Mouse (Mus musculus) cerebellum, adult 2 months (tissue): Measurements from ENCODE around the gene Ifrd2. TPM values are rescaled to one million over a fixed set of nuclear protein-coding genes. Genes with fewer than 3 reads are reported as not detected.

Source experiments
- DNase-seq, 2 experiments: peaks; one replicate each; pipeline ENCODE4 v3.0.0; 2021
- H3K27ac ChIP-seq: fragments of 200-500 bp; 2 replicates; pipeline ENCODE4 v1.5.1; 2012; ENCODE audit warnings: low read length, control low read depth, inconsistent platforms; ENCODE audit not compliant: insufficient read depth
- H3K27me3 ChIP-seq: fragments of 200-500 bp; 2 replicates; pipeline ENCODE4 v1.6.1; 2012; ENCODE audit warnings: inconsistent platforms, mild to moderate bottlenecking, low read length, moderate library complexity; ENCODE audit not compliant: control insufficient read depth, insufficient read depth
- H3K4me1 ChIP-seq: fragments of 200-500 bp; 2 replicates; pipeline ENCODE4 v1.6.1; 2011; ENCODE audit warnings: low read length; ENCODE audit not compliant: control insufficient read depth, insufficient read depth
- H3K4me3 ChIP-seq: fragments of 200-500 bp; replicated peaks from 2 replicates; pipeline ENCODE3; 2011; ENCODE audit warnings: mild to moderate bottlenecking, low read depth, low read length, control low read depth; ENCODE audit not compliant: insufficient read depth
- CTCF ChIP-seq: fragments of 200-500 bp; IDR thresholded peaks from 2 replicates; pipeline ENCODE4 v1.5.1; 2011; ENCODE audit warnings: low read depth, mild to moderate bottlenecking, control low read depth, low read length, moderate library complexity, borderline replicate concordance; ENCODE audit not compliant: insufficient read depth
- POLR2A ChIP-seq: fragments of 200-500 bp; IDR thresholded peaks from 2 replicates; pipeline ENCODE4 v1.6.1; 2011; ENCODE audit warnings: low read length, control low read depth, borderline replicate concordance; ENCODE audit not compliant: insufficient read depth
- WGBS: fragments of 180-500 bp; shearing (Covaris S2); methylation state at CpG from one replicate; pipeline ENCODE4 v1.1.7; 2018; 5-methylcytosine and 5-hydroxymethylcytosine counted together
- polyA plus RNA-seq: library from polyadenylated mRNA; depleted of rRNA; stranded (reverse); fragments of >200 nt; gene quantifications from 2 replicates; pipeline ENCODE4 v1.2.3, GENCODE M21; 2012

Gene Ifrd2
- polyA plus RNA-seq, 1 experiment = 20.2 TPM

GRCm38 (mm10) chr9:107566855-107567254 lies 20.6 kb upstream of the Ifrd2 start:
- Histone ChIP-seq H3K4me1 (peaks cover 16% of the 10 kb centered on the region), H3K27me3 (no peaks in the 10 kb centered on the region), H3K27ac (no peak overlapping the region), H3K4me3 (no peak overlapping the region)
- 79% methylated on average over 3 of the region's 3 CpGs for WGBS
- DNase-seq = no peak
- TF ChIP-seq POLR2A (no peak), CTCF (no peak)

- 50% methylated on average over 18 of the region's 18 CpGs for WGBS
Measured at GRCm38 (mm10) chr9:107567702-107568319, 19.6 kb upstream of the Ifrd2 start, which contains the start of gene Hyal2. TSS of gene Hyal2 (plus strand) at chr9:107567945.

GRCm38 (mm10) chr9:107568331-107569261 lies 18.8 kb upstream of the Ifrd2 start:
- peaks cover 16% of the 10 kb centered on the region for H3K4me1 ChIP-seq
- WGBS = 4% methylated on average over 41 of the region's 41 CpGs
- peak; percentile 79 to 81 for DNase-seq
- TF ChIP-seq POLR2A (peak; percentile 34; the same call in 1 of the 2 replicates), CTCF (no peak)
- no peaks in the 10 kb centered on the region for H3K27me3 ChIP-seq
- H3K4me3 ChIP-seq = peak overlapping the region; percentile 63
- H3K27ac ChIP-seq = peak overlapping the region; percentile 24; the same call in 1 of the 2 replicates

More at GRCm38 (mm10) chr9:107567702-107568319, 19.6 kb upstream of the Ifrd2 start, which contains the start of gene Hyal2:
- Histone ChIP-seq H3K27me3 (no peaks in the 10 kb centered on the region), H3K27ac (peak within 1 kb of the TSS; percentile 24; the same call in 1 of the 2 replicates), H3K4me1 (peaks cover 16% of the 10 kb centered on the region), H3K4me3 (peak within 1 kb of the TSS; percentile 63)
- TF ChIP-seq CTCF = no peak
- no peak for TF ChIP-seq POLR2A
- DNase-seq = no peak

DNA sequence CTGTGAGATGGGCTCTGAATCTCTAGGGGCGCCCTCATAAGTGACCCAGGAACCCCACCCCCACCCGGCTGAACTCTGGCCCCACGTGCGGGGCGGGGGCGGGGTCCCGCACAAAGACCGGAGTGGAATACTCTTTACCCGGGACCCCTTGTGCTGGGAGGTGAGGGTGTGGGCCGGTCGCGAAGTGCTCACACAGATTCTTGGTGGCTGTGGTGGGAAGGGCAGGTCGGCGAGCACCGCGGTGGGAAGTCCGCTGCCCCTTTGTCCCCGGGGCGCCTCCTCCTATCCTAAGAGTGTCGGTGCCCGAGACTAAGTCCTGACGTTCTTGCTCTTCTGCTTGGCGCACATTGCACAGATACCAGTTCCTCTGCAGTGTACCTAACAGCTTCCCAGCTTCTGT lies 18.2 kb upstream of the Ifrd2 start:
- Histone ChIP-seq H3K4me3 (peak overlapping the region; percentile 63), H3K27me3 (no peaks in the 10 kb centered on the region), H3K4me1 (peaks cover 12% of the 10 kb centered on the region), H3K27ac (0 out of 2 replicates have a peak overlapping the region, but pooled peaks have one; percentile 12)
- 2% methylated on average over 23 of the region's 23 CpGs for WGBS
- TF ChIP-seq POLR2A = no peak
- TF ChIP-seq CTCF = no peak
- DNase-seq = no peak

DNA sequence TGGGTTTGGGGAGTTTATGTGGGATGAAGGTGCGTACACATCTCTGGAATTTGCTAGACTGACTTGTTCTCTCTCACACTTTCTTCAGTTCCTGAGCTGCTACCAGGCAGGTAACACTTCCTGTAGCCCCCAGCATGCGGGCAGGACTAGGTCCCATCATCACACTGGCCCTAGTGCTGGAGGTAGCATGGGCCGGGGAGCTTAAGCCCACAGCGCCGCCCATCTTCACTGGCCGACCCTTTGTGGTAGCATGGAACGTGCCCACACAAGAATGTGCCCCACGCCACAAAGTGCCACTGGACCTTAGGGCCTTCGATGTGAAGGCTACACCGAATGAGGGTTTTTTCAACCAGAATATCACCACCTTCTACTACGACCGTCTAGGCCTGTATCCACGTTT lies 17.4 kb upstream of the Ifrd2 start:
- no peak for DNase-seq
- no peaks in the 10 kb centered on the region for H3K27me3 ChIP-seq
- H3K4me3 ChIP-seq = peak overlapping the region; percentile 47
- no peak for TF ChIP-seq CTCF
- TF ChIP-seq POLR2A = no peak
- no peak overlapping the region for H3K27ac ChIP-seq
- WGBS = 66% methylated on average over 13 of the region's 13 CpGs
- H3K4me1 ChIP-seq = peaks cover 11% of the 10 kb centered on the region

DNA sequence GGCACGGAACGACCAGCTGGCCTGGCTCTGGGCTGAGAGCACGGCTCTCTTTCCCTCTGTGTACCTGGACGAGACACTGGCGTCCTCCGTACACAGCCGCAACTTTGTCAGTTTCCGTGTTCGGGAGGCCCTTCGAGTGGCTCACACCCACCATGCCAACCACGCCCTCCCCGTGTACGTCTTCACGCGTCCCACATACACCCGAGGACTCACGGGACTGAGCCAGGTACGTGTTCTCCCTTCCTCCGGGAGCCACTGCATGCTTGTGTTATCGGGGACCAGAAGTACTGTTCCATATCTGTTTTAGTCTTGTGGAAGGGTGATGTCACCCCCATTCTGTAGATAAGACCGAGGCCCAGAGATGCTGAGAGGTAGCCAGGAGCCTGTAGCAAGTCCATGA lies 16.6 kb upstream of the Ifrd2 start:
- Histone ChIP-seq H3K27ac (no peak overlapping the region), H3K27me3 (no peaks in the 10 kb centered on the region), H3K4me1 (peaks cover 16% of the 10 kb centered on the region), H3K4me3 (no peak overlapping the region)
- no peak for DNase-seq
- WGBS = 87% methylated on average over 21 of the region's 21 CpGs
- TF ChIP-seq POLR2A (no peak), CTCF (no peak)

DNA sequence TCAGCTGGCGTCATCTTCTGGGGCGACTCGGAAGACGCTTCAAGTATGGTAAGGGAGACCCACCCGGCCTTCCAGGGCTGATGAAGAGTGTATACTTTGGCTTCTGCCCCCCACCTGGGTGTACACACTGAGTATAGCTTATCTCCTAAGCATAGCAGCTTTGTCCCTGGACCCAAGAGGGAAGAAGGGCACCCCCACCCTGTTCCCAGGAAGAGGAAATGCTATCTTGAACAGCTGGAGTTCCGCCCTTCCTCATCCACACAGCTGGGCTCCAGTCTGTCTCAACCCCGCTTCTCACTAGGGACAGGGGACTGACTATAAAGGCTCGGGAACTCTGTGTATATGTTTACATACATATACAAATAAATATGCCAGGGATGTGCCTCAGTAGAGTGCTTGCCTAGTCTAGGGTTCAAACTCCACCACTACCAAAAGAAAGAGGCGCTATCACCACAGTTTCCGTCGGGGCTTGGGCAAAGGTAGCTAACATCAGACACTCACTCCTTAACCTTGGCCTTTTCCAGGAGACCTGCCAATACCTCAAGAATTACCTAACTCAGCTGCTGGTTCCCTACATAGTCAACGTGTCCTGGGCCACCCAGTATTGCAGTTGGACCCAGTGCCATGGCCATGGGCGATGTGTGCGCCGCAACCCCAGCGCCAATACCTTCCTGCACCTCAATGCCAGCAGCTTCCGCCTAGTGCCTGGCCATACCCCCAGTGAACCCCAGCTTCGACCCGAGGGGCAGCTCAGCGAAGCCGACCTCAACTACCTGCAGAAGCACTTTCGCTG lies 15.7 kb upstream of the Ifrd2 start:
- WGBS = 89% methylated on average over 22 of the region's 22 CpGs
- Histone ChIP-seq H3K27ac (no peak overlapping the region), H3K27me3 (no peaks in the 10 kb centered on the region)

More for the DNA sequence above, 15.7 kb upstream of the Ifrd2 start:
- TF ChIP-seq CTCF (no peak), POLR2A (no peak)
- Histone ChIP-seq H3K4me1 (peaks cover 20% of the 10 kb centered on the region), H3K4me3 (no peak overlapping the region)
- no peak for DNase-seq
